Mouse (Mus musculus) limb, embryonic 14.5 days (tissue): ENCODE measurements around the gene Nr5a2. TPM values are rescaled to one million over a fixed set of nuclear protein-coding genes. Genes with fewer than 3 reads are reported as not detected.
A peak's percentile ranks its signal among the peaks of the same experiment; 100 is the strongest.

Experiments used
- ATAC-seq: fragments of 200-750 bp; cut with Nextera tagmentation; 2 replicates; pipeline ENCODE4 v1.8.0; 2017; ENCODE audit warnings: low read depth, moderate number of reproducible peaks, moderate TSS enrichment; ENCODE audit not compliant: low FRiP score
- DNase-seq: peaks from one replicate; pipeline ENCODE4 v3.0.0-alpha.2; 2015; ENCODE audit warnings: low spot score
- H3K27ac ChIP-seq: fragments of 300-500 bp; sonication (generic); replicated peaks from 2 replicates; pipeline ENCODE4 v1.5.1; 2014; ENCODE audit warnings: low read depth, mild to moderate bottlenecking, low read length, moderate library complexity, mixed read lengths
- H3K27me3 ChIP-seq: fragments of 300-500 bp; sonication (generic); 2 replicates; pipeline ENCODE4 v1.6.1; 2014; ENCODE audit warnings: low read length, mixed read lengths; ENCODE audit not compliant: control insufficient read depth, insufficient read depth
- H3K36me3 ChIP-seq: fragments of 300-500 bp; sonication (generic); 2 replicates; pipeline ENCODE4 v1.6.1; 2014; ENCODE audit warnings: mild to moderate bottlenecking, low read length, moderate library complexity, mixed read lengths; ENCODE audit not compliant: control insufficient read depth, insufficient read depth
- H3K4me1 ChIP-seq: fragments of 300-500 bp; sonication (generic); 2 replicates; pipeline ENCODE4 v1.6.1; 2014; ENCODE audit warnings: antibody characterized with exemption, low read length, mixed read lengths; ENCODE audit not compliant: control insufficient read depth, insufficient read depth
- H3K4me2 ChIP-seq: fragments of 300-500 bp; sonication (generic); replicated peaks from 2 replicates; pipeline ENCODE4 v1.6.1; 2014; ENCODE audit warnings: low read depth, mild to moderate bottlenecking, low read length, moderate library complexity; ENCODE audit not compliant: severe bottlenecking
- H3K4me3 ChIP-seq: fragments of 300-500 bp; sonication (generic); replicated peaks from 2 replicates; pipeline ENCODE4 v1.5.1; 2014; ENCODE audit warnings: low read length
- H3K9ac ChIP-seq: fragments of 300-500 bp; sonication (generic); 2 replicates; pipeline ENCODE4 v1.6.1; 2014; ENCODE audit warnings: mild to moderate bottlenecking, low read depth, low read length, moderate library complexity; ENCODE audit not compliant: severe bottlenecking
- H3K9me3 ChIP-seq: fragments of 300-500 bp; sonication (generic); 2 replicates; pipeline ENCODE4 v1.6.1; 2016; ENCODE audit warnings: low read length; ENCODE audit not compliant: control insufficient read depth
- POLR2A ChIP-seq: fragments of 200-500 bp; IDR thresholded peaks from 2 replicates; pipeline ENCODE4 v1.8.0; 2012; ENCODE audit warnings: inconsistent platforms, mild to moderate bottlenecking, moderate library complexity, borderline replicate concordance; ENCODE audit not compliant: insufficient read depth, insufficient read length; ENCODE audit errors: extremely low read depth
- WGBS: fragments of 180-500 bp; shearing (Covaris S2); extraction: QIAGEN DNeasy Blood & Tissue Kit; methylation state at CpG from one replicate; pipeline ENCODE4 v1.1.7; 2014; 5-methylcytosine and 5-hydroxymethylcytosine counted together
- polyA plus RNA-seq, 2 experiments: library from polyadenylated mRNA; depleted of rRNA in 1 of 2; stranded (reverse) in 1 of 2; unstranded in 1 of 2; fragments of >200 nt; fragmentation: Nextera tagmentation in 1 of 2; extraction: Ambion mirVana in 1 of 2; gene quantifications; 2 replicates each; pipeline versions ENCODE4 v1.2.1 to v1.2.3; 2012 to 2014

The Nr5a2 gene
- polyA plus RNA-seq, 2 experiments, result 1.0 to 1.1 TPM

DNA sequence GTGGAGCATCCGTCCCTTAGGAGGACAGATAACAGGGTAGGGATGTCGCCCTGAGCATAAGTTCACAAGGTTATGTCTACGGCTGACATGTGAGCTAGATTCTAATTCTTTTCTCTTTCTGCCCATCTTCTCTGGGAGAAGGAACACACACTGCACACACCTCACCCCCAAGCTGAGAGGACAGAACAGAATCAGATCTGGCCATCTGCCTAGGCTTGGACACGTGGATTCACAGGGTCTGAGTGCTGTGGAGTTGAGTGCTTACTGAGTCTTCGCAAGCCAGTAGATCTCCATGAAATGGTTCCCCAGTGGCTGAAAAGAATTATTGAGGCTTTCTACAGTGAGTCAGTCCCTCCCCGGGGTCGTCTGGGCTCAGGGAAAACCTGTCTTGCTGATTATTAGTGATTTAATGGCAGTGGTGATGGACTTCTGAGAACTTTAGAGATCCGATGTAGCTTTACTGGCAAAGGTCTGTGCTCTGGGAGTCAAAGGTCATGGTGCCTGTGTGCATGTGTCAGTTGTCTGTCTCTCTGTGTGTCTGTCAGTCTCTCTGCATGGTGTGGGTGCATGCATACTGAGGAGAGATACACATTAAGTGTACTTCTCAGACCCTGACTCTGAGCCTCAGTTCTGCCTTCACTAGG is 24.8 kb downstream of the Nr5a2 start:
- WGBS, result 48% methylated on average over 8 of the region's 8 CpGs
- no peak for ATAC-seq

DNA sequence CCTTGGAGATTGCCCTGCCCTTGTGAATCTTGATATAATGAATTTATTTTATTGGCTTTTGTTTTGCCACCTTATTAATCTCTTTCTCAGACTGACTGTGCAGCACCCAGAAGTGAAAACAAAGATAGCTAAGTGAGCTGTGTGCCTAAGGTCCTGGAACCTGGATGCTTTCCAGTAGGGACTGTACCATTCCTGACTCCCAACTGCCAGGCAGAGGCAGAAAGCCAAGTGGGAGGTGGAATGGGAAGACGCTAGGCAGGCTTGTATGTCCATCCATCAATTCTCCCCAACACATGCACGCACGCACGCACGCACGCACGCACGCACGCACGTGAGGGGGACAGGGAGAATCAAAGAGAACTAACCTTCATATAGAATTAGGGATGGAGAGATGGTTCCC is 26.2 kb downstream of the Nr5a2 start:
- DNase-seq (no peak), ATAC-seq (no peak)
- WGBS, result 87% methylated on average over 10 of the region's 10 CpGs
- no peak overlapping the region for H3K9ac ChIP-seq
- no peaks in the 10 kb centered on the region for H3K27me3 ChIP-seq
- H3K4me1 ChIP-seq, result no peaks in the 10 kb centered on the region
- H3K9me3 ChIP-seq, result no peaks in the 10 kb centered on the region
- no peak overlapping the region for H3K4me3 ChIP-seq
- TF ChIP-seq POLR2A, result no peak
- H3K36me3 ChIP-seq, result no peaks in the 10 kb centered on the region
- H3K27ac ChIP-seq, result no peak overlapping the region
- no peak overlapping the region for H3K4me2 ChIP-seq

More for the DNA sequence above, 24.8 kb downstream of the Nr5a2 start:
- no peak for DNase-seq
- no peaks in the 10 kb centered on the region for H3K27me3 ChIP-seq
- H3K4me2 ChIP-seq, result no peak overlapping the region
- no peak for TF ChIP-seq POLR2A
- no peak overlapping the region for H3K9ac ChIP-seq
- H3K36me3 ChIP-seq, result no peaks in the 10 kb centered on the region
- no peaks in the 10 kb centered on the region for H3K9me3 ChIP-seq
- no peak overlapping the region for H3K27ac ChIP-seq
- no peaks in the 10 kb centered on the region for H3K4me1 ChIP-seq
- H3K4me3 ChIP-seq, result no peak overlapping the region

DNA sequence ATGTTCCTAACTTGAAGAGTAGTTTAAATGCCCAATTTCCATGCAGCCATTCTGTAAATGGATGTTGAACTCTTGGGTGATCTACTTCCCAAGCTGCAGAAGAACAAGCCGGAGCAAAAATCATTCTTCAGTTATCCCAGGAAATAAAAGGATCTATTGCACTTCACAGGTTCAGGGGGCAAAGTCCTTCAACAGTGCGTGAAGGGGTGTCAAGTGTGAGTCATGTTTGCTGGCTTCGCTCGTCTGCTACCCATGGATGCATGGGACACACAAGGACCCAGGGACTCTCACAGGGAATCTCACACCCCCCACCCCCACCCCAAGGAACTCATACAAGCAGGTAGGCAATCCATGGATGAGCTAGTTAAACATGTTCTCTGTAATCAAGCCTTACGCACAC is 29.2 kb downstream of the Nr5a2 start:
- H3K27ac ChIP-seq, result no peak overlapping the region
- no peak overlapping the region for H3K4me2 ChIP-seq
- no peak for DNase-seq
- no peak overlapping the region for H3K4me3 ChIP-seq
- no peak for TF ChIP-seq POLR2A
- H3K9ac ChIP-seq, result no peak overlapping the region
- WGBS, result 88% methylated on average over 5 of the region's 5 CpGs
- no peaks in the 10 kb centered on the region for H3K9me3 ChIP-seq
- no peaks in the 10 kb centered on the region for H3K36me3 ChIP-seq
- H3K27me3 ChIP-seq, result no peaks in the 10 kb centered on the region
- ATAC-seq, result no peak
- no peaks in the 10 kb centered on the region for H3K4me1 ChIP-seq

DNA sequence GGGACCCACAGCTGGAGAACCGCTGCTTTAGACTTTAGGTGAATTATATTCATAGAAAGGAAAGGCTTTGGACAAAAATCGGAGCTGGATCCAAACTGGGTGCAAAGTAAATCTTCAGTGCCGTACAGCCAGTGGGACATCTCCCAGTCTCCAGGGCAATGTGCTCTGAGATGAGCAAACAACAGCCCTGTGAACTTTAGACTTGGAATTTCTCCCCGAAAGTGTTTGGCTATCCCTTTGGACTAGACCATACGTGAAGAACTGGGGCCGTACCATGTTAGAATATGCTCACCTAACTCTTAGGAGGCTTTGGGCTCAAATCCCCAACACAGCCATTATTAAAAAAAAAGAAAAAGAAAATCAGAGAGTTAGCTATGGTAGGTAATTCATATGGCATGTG is 30.5 kb downstream of the Nr5a2 start:
- Histone ChIP-seq H3K4me1 (no peaks in the 10 kb centered on the region), H3K9me3 (no peaks in the 10 kb centered on the region), H3K27ac (no peak overlapping the region), H3K27me3 (no peaks in the 10 kb centered on the region), H3K4me3 (no peak overlapping the region), H3K4me2 (no peak overlapping the region), H3K36me3 (no peaks in the 10 kb centered on the region), H3K9ac (no peak overlapping the region)
- TF ChIP-seq POLR2A, result no peak
- ATAC-seq, result no peak
- 94% methylated on average over 6 of the region's 6 CpGs for WGBS
- no peak for DNase-seq

DNA sequence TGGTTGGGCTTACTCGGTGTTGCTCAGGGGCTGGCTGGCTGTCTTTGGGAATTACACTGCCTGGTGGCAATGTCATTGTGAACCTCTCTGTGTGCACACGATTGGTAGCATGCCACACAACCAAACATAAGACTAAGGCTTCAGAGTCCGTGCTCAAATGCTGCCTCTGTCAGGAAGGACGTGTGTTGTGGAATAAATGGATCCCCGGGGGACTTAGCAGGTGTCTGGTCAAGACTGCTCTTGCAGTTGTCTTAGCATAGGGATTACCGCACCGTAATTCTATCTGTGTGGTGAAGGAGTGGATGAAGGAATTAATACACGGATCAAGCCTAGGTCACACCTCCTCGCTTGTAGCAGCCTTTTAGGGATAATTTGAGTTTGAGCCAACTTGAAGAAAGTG is 32.8 kb downstream of the Nr5a2 start:
- Histone ChIP-seq H3K4me1 (no peaks in the 10 kb centered on the region), H3K27ac (no peak overlapping the region), H3K27me3 (no peaks in the 10 kb centered on the region), H3K36me3 (no peaks in the 10 kb centered on the region), H3K9me3 (no peaks in the 10 kb centered on the region), H3K4me3 (no peak overlapping the region), H3K9ac (no peak overlapping the region), H3K4me2 (no peak overlapping the region)
- ATAC-seq (peak; percentile 67), DNase-seq (peak; percentile 50)
- 40% methylated on average over 9 of the region's 9 CpGs for WGBS
- TF ChIP-seq POLR2A, result no peak
